Comparison of ENCODE assay signal across 22 mouse cellular contexts in genomic region chr10:19877679-19878078, GRCm38 (mm10). TPM values are rescaled to one million over a fixed set of nuclear protein-coding genes. Genes with fewer than 3 reads are reported as not detected.
DNase-seq lines count a peak whose midpoint lies in the region; ATAC-seq and TF ChIP-seq lines count a peak whose summit lies in the region.
"Had no signal": no experiment of that assay in that cellular context is flagged by ENCODE, and none has a peak within 500 bp of the region (broad histone marks: within the 10 kb centered on the region; RNA-seq: fewer than 3 reads in every experiment).

No protein-coding gene starts in this region.

- peaks cover 25% of the 10 kb centered on the region for H3K4me1 ChIP-seq in liver, embryonic 13.5 days (replicated peaks)
- H3K4me1 ChIP-seq in liver, postnatal 0 days (ENCODE audit: insufficient read depth), result peaks cover 4% of the 10 kb centered on the region; the same call in 1 of the 2 replicates
- H3K4me1 ChIP-seq in stomach, postnatal 0 days (replicated peaks; ENCODE audit: control insufficient read depth, insufficient read depth), result no peaks in the 10 kb centered on the region
- H3K4me1 ChIP-seq in neural tube, embryonic 15.5 days, result peaks cover 2% of the 10 kb centered on the region; the same call in 1 of the 2 replicates
- H3K4me1 ChIP-seq: heart, embryonic 15.5 days had no signal

- TF ChIP-seq EP300 in liver, postnatal 0 days (IDR thresholded peaks at IDR 0.05; ENCODE audit: low read depth), result no peak
- no peak for TF ChIP-seq EP300 in stomach, postnatal 0 days (optimal IDR thresholded peaks at IDR 0.05)

- 45% methylated on average over 9 of the region's 9 CpGs for whole genome bisulfite sequencing in liver, embryonic 13.5 days (ENCODE audit: insufficient replicate concordance)
- 60% methylated on average over 9 of the region's 9 CpGs for WGBS in liver, postnatal 0 days (ENCODE audit: insufficient replicate concordance)
- WGBS in stomach, postnatal 0 days, result 62% methylated on average over 9 of the region's 9 CpGs
- 85% methylated on average over 9 of the region's 9 CpGs for WGBS in neural tube, embryonic 15.5 days

- H3K4me3 ChIP-seq in liver, embryonic 13.5 days (replicated peaks), result no peak overlapping the region
- no peak overlapping the region for H3K4me3 ChIP-seq in liver, postnatal 0 days (ENCODE audit: low read depth, low read length)
- H3K4me3 ChIP-seq in stomach, postnatal 0 days (ENCODE audit: low read depth, low read length), result no peak overlapping the region
- no peak overlapping the region for H3K4me3 ChIP-seq in neural tube, embryonic 15.5 days (replicated peaks)
- H3K4me3 ChIP-seq: embryonic facial prominence, embryonic 12.5 days; heart, adult 2 months; heart, embryonic 15.5 days; hindbrain, embryonic 10.5 days had no signal

- peak; percentile 62 for DNase-seq in MEL-GATA-1-ER (ENCODE audit: extremely low read depth, low read depth)
- DNase-seq in liver, embryonic 13.5 days, result no peak
- no peak for DNase-seq in liver, postnatal 0 days
- peak; percentile 21 for DNase-seq in stomach, postnatal 0 days (ENCODE audit: low spot score)
- no peak for DNase-seq in right cerebral cortex, postnatal 14 days
- DNase-seq in layer of hippocampus, postnatal 36 days, result no peak
- DNase-seq: adrenal gland, postnatal 14 days; cerebellum, adult 11-12 months; cerebellum, adult 9-10 months; cerebellum, postnatal 25 days; gastrocnemius, postnatal 14 days; heart, adult 2 months; heart, postnatal 14 days had no signal

- peak; percentile 67; the same call in 1 of the 2 replicates for ATAC-seq in liver, embryonic 13.5 days (ENCODE audit: low read depth)
- peak; percentile 25; the same call in 1 of the 2 replicates for ATAC-seq in liver, postnatal 0 days
- ATAC-seq in stomach, postnatal 0 days (ENCODE audit: low FRiP score, low TSS enrichment), result peak; percentile 52
- no peak for ATAC-seq in neural tube, embryonic 15.5 days (ENCODE audit: low FRiP score)
- ATAC-seq: forebrain, embryonic 16.5 days had no signal

- H3K9me3 ChIP-seq in liver, embryonic 13.5 days (replicated peaks), result no peaks in the 10 kb centered on the region
- H3K9me3 ChIP-seq in liver, postnatal 0 days (ENCODE audit: low read length), result no peaks in the 10 kb centered on the region
- no peaks in the 10 kb centered on the region for H3K9me3 ChIP-seq in stomach, postnatal 0 days (ENCODE audit: control insufficient read depth, low read length)
- H3K9me3 ChIP-seq in neural tube, embryonic 15.5 days (replicated peaks), result no peaks in the 10 kb centered on the region
- H3K9me3 ChIP-seq: embryonic facial prominence, embryonic 12.5 days; heart, embryonic 15.5 days; hindbrain, embryonic 10.5 days had no signal

- H3K27ac ChIP-seq in liver, embryonic 13.5 days, result no peak overlapping the region
- H3K27ac ChIP-seq in liver, postnatal 0 days (ENCODE audit: low read depth), result no peak overlapping the region
- peak overlapping the region; percentile 31; the same call in 1 of the 2 replicates for H3K27ac ChIP-seq in stomach, postnatal 0 days (replicated peaks)
- no peak overlapping the region for H3K27ac ChIP-seq in neural tube, embryonic 15.5 days (replicated peaks)
- H3K27ac ChIP-seq: embryonic facial prominence, embryonic 12.5 days; heart, adult 2 months; heart, embryonic 15.5 days; hindbrain, embryonic 10.5 days; hindbrain, embryonic 14.5 days had no signal

- no peak for TF ChIP-seq CTCF in liver, postnatal 0 days (IDR thresholded peaks at IDR 0.05; ENCODE audit: low read depth)
- no peak for TF ChIP-seq CTCF in stomach, postnatal 0 days (IDR thresholded peaks at IDR 0.05; ENCODE audit: low read depth)

- H3K4me2 ChIP-seq in liver, embryonic 13.5 days, result no peak overlapping the region; the same call in 1 of the 2 replicates
- H3K4me2 ChIP-seq in liver, postnatal 0 days (ENCODE audit: low read depth, low read length), result peak overlapping the region; percentile 18; the same call in 1 of the 2 replicates
- peak overlapping the region; percentile 6; the same call in 1 of the 2 replicates for H3K4me2 ChIP-seq in stomach, postnatal 0 days (replicated peaks; ENCODE audit: low read depth)
- no peak overlapping the region for H3K4me2 ChIP-seq in neural tube, embryonic 15.5 days
- H3K4me2 ChIP-seq: embryonic facial prominence, embryonic 12.5 days; heart, embryonic 11.5 days; heart, embryonic 15.5 days; hindbrain, embryonic 14.5 days had no signal

- H3K27me3 ChIP-seq in liver, embryonic 13.5 days, result no peaks in the 10 kb centered on the region
- no peaks in the 10 kb centered on the region for H3K27me3 ChIP-seq in liver, postnatal 0 days (ENCODE audit: insufficient read depth, low read length)
- no peaks in the 10 kb centered on the region for H3K27me3 ChIP-seq in stomach, postnatal 0 days (ENCODE audit: control insufficient read depth, insufficient read depth, low read length)
- no peaks in the 10 kb centered on the region for H3K27me3 ChIP-seq in neural tube, embryonic 15.5 days (replicated peaks)
- H3K27me3 ChIP-seq: embryonic facial prominence, embryonic 12.5 days; heart, embryonic 15.5 days had no signal

- no peak overlapping the region for H3K9ac ChIP-seq in liver, embryonic 13.5 days
- H3K9ac ChIP-seq in liver, postnatal 0 days (replicated peaks), result no peak overlapping the region
- H3K9ac ChIP-seq in stomach, postnatal 0 days (ENCODE audit: low read length), result no peak overlapping the region
- no peak overlapping the region for H3K9ac ChIP-seq in neural tube, embryonic 15.5 days (replicated peaks)
- H3K9ac ChIP-seq: embryonic facial prominence, embryonic 12.5 days; heart, embryonic 15.5 days; hindbrain, embryonic 14.5 days had no signal

- no peaks in the 10 kb centered on the region for H3K36me3 ChIP-seq in liver, embryonic 13.5 days
- peaks cover 6% of the 10 kb centered on the region; the same call in 1 of the 2 replicates for H3K36me3 ChIP-seq in liver, postnatal 0 days (replicated peaks; ENCODE audit: insufficient read depth, low read length)
- H3K36me3 ChIP-seq in stomach, postnatal 0 days (ENCODE audit: control insufficient read depth, insufficient read depth, low read length), result no peaks in the 10 kb centered on the region; the same call in 1 of the 2 replicates
- no peaks in the 10 kb centered on the region for H3K36me3 ChIP-seq in neural tube, embryonic 15.5 days
- H3K36me3 ChIP-seq: embryonic facial prominence, embryonic 12.5 days; heart, embryonic 15.5 days had no signal

RNA-seq across cellular contexts. Expression of gene Slc35d3, which starts 26.4 kb away (rescaled TPM):
- polyA plus RNA-seq in liver, embryonic 13.5 days (2015; fragmentation: Nextera tagmentation; extraction: Ambion mirVana), result 4.4 and 4.9 TPM in 2 replicates
- 2.3 and 2.7 TPM in 2 replicates for polyA plus RNA-seq in liver, postnatal 0 days (2015; fragmentation: Nextera tagmentation; extraction: Ambion mirVana)
- polyA plus RNA-seq in stomach, postnatal 0 days (2015; fragmentation: Nextera tagmentation; extraction: Ambion mirVana), result 0.24 and 0.25 TPM in 2 replicates
- polyA plus RNA-seq in neural tube, embryonic 15.5 days (2015; fragmentation: Nextera tagmentation; extraction: Ambion mirVana), result 5.0 and 5.3 TPM in 2 replicates
- under 1 TPM; 0.42 to 0.56 TPM for total RNA-seq in layer of hippocampus, postnatal 36 days (2021)
- total RNA-seq: gastrocnemius, adult 18-20 months; gastrocnemius, postnatal 14 days; heart, adult 2 months had no signal
- polyA plus RNA-seq: gonadal fat pad, adult 2 months had no signal

RNA-seq across cellular contexts. Expression of gene Pex7, which starts 29.8 kb away (rescaled TPM):
- polyA plus RNA-seq in liver, embryonic 13.5 days (2015; fragmentation: Nextera tagmentation; extraction: Ambion mirVana), result 28.0 and 28.2 TPM in 2 replicates
- polyA plus RNA-seq in liver, postnatal 0 days (2015; fragmentation: Nextera tagmentation; extraction: Ambion mirVana), result 51.4 and 58.5 TPM in 2 replicates
- polyA plus RNA-seq in stomach, postnatal 0 days (2015; fragmentation: Nextera tagmentation; extraction: Ambion mirVana), result 56.0 and 60.8 TPM in 2 replicates
- polyA plus RNA-seq in neural tube, embryonic 15.5 days (2015; fragmentation: Nextera tagmentation; extraction: Ambion mirVana), result 32.9 and 34.0 TPM in 2 replicates
- 10 to 100 TPM; 21.7 to 22.9 TPM for total RNA-seq in layer of hippocampus, postnatal 36 days (2021)

RNA-seq across cellular contexts. Expression of gene Map3k5, which starts 56.6 kb away (rescaled TPM):
- 0.71 and 0.78 TPM in 2 replicates for polyA plus RNA-seq in liver, embryonic 13.5 days (2015; fragmentation: Nextera tagmentation; extraction: Ambion mirVana)
- 1.1 and 1.4 TPM in 2 replicates for polyA plus RNA-seq in liver, postnatal 0 days (2015; fragmentation: Nextera tagmentation; extraction: Ambion mirVana)
- 2.4 and 3.1 TPM in 2 replicates for polyA plus RNA-seq in stomach, postnatal 0 days (2015; fragmentation: Nextera tagmentation; extraction: Ambion mirVana)
- 1.4 and 1.7 TPM in 2 replicates for polyA plus RNA-seq in neural tube, embryonic 15.5 days (2015; fragmentation: Nextera tagmentation; extraction: Ambion mirVana)
- total RNA-seq in layer of hippocampus, postnatal 36 days (2021), result 10 to 100 TPM; 29.2 to 31.0 TPM

Comparison
In these comparisons a context has a peak if more than half of its experiments do, and no peak if none do; other contexts are left out.
1. H3K4me2 ChIP-seq: peak in liver, postnatal 0 days (single experiment) and stomach, postnatal 0 days (single experiment); none in liver, embryonic 13.5 days (single experiment) and neural tube, embryonic 15.5 days (single experiment).
2. DNase-seq: peak in MEL-GATA-1-ER (single experiment) and stomach, postnatal 0 days (single experiment); none in liver, embryonic 13.5 days (single experiment), liver, postnatal 0 days (single experiment), right cerebral cortex, postnatal 14 days (single experiment) and layer of hippocampus, postnatal 36 days (0 of 2).